Mouse (Mus musculus): ENCODE measurements around the gene Nubp2. TPM values are rescaled to one million over a fixed set of nuclear protein-coding genes. Genes with fewer than 3 reads are reported as not detected.

Nubp2 gene
- total RNA-seq (2022): 10 to 100 TPM; 10.5 to 13.7 (median 11.9) TPM

- DNase-seq (ENCODE audit: low spot score in 2 of 2): peak; percentile 97
These were observed at the start of gene Nubp2, which contains the start of gene Spsb3 for GRCm38 (mm10) chr17:24886134-24886931. Nubp2 (minus strand) TSS chr17:24886349. Spsb3 (plus strand) TSS chr17:24886643.

- DNase-seq (ENCODE audit: low spot score in 2 of 2): no peak
These were observed 49.5 kb upstream of the Nubp2 start for GRCm38 (mm10) chr17:24935666-24936065.

GRCm38 (mm10) chr17:24934926-24935325 is 48.8 kb upstream of the Nubp2 start:
- DNase-seq (ENCODE audit: low spot score in 2 of 2): no peak

GRCm38 (mm10) chr17:24933163-24933562 is 47.0 kb upstream of the Nubp2 start:
- no peak for DNase-seq (ENCODE audit: low spot score in 2 of 2)

- no peak for DNase-seq (ENCODE audit: low spot score in 2 of 2)
These were observed 46.3 kb upstream of the Nubp2 start for GRCm38 (mm10) chr17:24932431-24932830.

- DNase-seq (ENCODE audit: low spot score in 2 of 2): no peak
These were observed 43.4 kb upstream of the Nubp2 start for GRCm38 (mm10) chr17:24929506-24929905.

- no peak for DNase-seq (ENCODE audit: low spot score in 2 of 2)
These were observed 37.1 kb upstream of the Nubp2 start for GRCm38 (mm10) chr17:24923246-24923645.

GRCm38 (mm10) chr17:24913984-24914383 is 27.8 kb upstream of the Nubp2 start:
- no peak for DNase-seq (ENCODE audit: low spot score in 2 of 2)

GRCm38 (mm10) chr17:24907591-24907990 is 21.4 kb upstream of the Nubp2 start:
- no peak for DNase-seq (ENCODE audit: low spot score in 2 of 2)

- DNase-seq (ENCODE audit: low spot score in 2 of 2): no peak
These were observed 17.6 kb upstream of the Nubp2 start for GRCm38 (mm10) chr17:24903767-24904166.

- no peak for DNase-seq (ENCODE audit: low spot score in 2 of 2)
These were observed 16.7 kb upstream of the Nubp2 start for GRCm38 (mm10) chr17:24902671-24903474.

- no peak for DNase-seq (ENCODE audit: low spot score in 2 of 2)
These were observed 16.0 kb upstream of the Nubp2 start for GRCm38 (mm10) chr17:24902124-24902523.

GRCm38 (mm10) chr17:24900014-24900413 is 13.9 kb upstream of the Nubp2 start:
- no peak for DNase-seq (ENCODE audit: low spot score in 2 of 2)

GRCm38 (mm10) chr17:24899153-24899552 is 13.0 kb upstream of the Nubp2 start:
- no peak for DNase-seq (ENCODE audit: low spot score in 2 of 2)

GRCm38 (mm10) chr17:24898041-24898854 is 12.1 kb upstream of the Nubp2 start:
- no peak for DNase-seq (ENCODE audit: low spot score in 2 of 2)

- no peak for DNase-seq (ENCODE audit: low spot score in 2 of 2)
These were observed 11.5 kb upstream of the Nubp2 start for GRCm38 (mm10) chr17:24897600-24897999.

- DNase-seq (ENCODE audit: low spot score in 2 of 2): no peak
These were observed 10.8 kb upstream of the Nubp2 start for GRCm38 (mm10) chr17:24896993-24897269.

- DNase-seq (ENCODE audit: low spot score in 2 of 2): peak; percentile 45 to 58
These were observed 10.3 kb upstream of the Nubp2 start, which contains the start of gene Nme3 for GRCm38 (mm10) chr17:24896241-24896992. Nme3 (plus strand) TSS chr17:24896500.

- DNase-seq (ENCODE audit: low spot score in 2 of 2): no peak
These were observed 9.6 kb upstream of the Nubp2 start for GRCm38 (mm10) chr17:24895571-24896240.

GRCm38 (mm10) chr17:24894995-24895547 is 8.9 kb upstream of the Nubp2 start, which contains the start of the genes Eme2 and Mrps34:
Eme2 (minus strand) TSS chr17:24895087.
Mrps34 (plus strand) TSS chr17:24895116.
- DNase-seq (ENCODE audit: low spot score in 2 of 2): peak; percentile 49 to 70
